Mouse (Mus musculus): Measurements from ENCODE around the gene Kantr. TPM values are rescaled to one million over a fixed set of nuclear protein-coding genes. Genes with fewer than 3 reads are reported as not detected.
"Not testable (repeated sequence)": the region's sequence is repeated elsewhere in the genome, so short reads cannot be mapped to it uniquely, and the experiment has no call there.

Gene Kantr
- polyA plus RNA-seq, 1 experiment from 2014 or later, result 15.4 TPM

- ATAC-seq (ENCODE audit: low read depth) (no peak), DNase-seq (ENCODE audit: low spot score) (no peak)
- H3K9me3 ChIP-seq (ENCODE audit: control insufficient read depth, low read length), result no peaks in the 10 kb centered on the region
- H3K27me3 ChIP-seq (replicated peaks; ENCODE audit: control insufficient read depth, insufficient read depth, low read length), result peaks cover 4% of the 10 kb centered on the region; the same call in 1 of the 2 replicates
- WGBS, result 87% methylated on average over 4 of the region's 4 CpGs
- no peak overlapping the region for H3K4me2 ChIP-seq (ENCODE audit: low read depth, low read length)
- 0 out of 2 replicates have a peak, but pooled peaks cover 6% of the 10 kb centered on the region for H3K36me3 ChIP-seq (ENCODE audit: control insufficient read depth, insufficient read depth, low read length)
- no peak overlapping the region for H3K4me3 ChIP-seq (ENCODE audit: low read depth, low read length)
- H3K9ac ChIP-seq (ENCODE audit: low read depth, low read length), result no peak overlapping the region
- no peaks in the 10 kb centered on the region for H3K4me1 ChIP-seq (ENCODE audit: control insufficient read depth, insufficient read depth, low read length)
- no peak overlapping the region for H3K27ac ChIP-seq (replicated peaks; ENCODE audit: low read depth, low read length)
Observed at GRCm38 (mm10) chrX:152320535-152320934, 6.8 kb downstream of the Kantr start.

GRCm38 (mm10) chrX:152307942-152308341 is 19.4 kb downstream of the Kantr start:
- Histone ChIP-seq H3K27me3 (replicated peaks; ENCODE audit: control insufficient read depth, insufficient read depth, low read length) (no peaks in the 10 kb centered on the region), H3K9me3 (ENCODE audit: control insufficient read depth, low read length) (no peaks in the 10 kb centered on the region), H3K9ac (ENCODE audit: low read depth, low read length) (no peak overlapping the region), H3K4me2 (ENCODE audit: low read depth, low read length) (no peak overlapping the region), H3K27ac (replicated peaks; ENCODE audit: low read depth, low read length) (no peak overlapping the region), H3K4me3 (ENCODE audit: low read depth, low read length) (no peak overlapping the region), H3K4me1 (ENCODE audit: control insufficient read depth, insufficient read depth, low read length) (no peaks in the 10 kb centered on the region), H3K36me3 (ENCODE audit: control insufficient read depth, insufficient read depth, low read length) (no peaks in the 10 kb centered on the region)
- ATAC-seq (ENCODE audit: low read depth) (no peak), DNase-seq (ENCODE audit: low spot score) (peak; percentile 25)
- 66% methylated on average over 2 of the region's 2 CpGs for WGBS

- Histone ChIP-seq H3K9ac (ENCODE audit: low read depth, low read length) (no peak overlapping the region), H3K4me1 (ENCODE audit: control insufficient read depth, insufficient read depth, low read length) (no peaks in the 10 kb centered on the region), H3K27me3 (replicated peaks; ENCODE audit: control insufficient read depth, insufficient read depth, low read length) (no peaks in the 10 kb centered on the region), H3K4me3 (ENCODE audit: low read depth, low read length) (no peak overlapping the region), H3K4me2 (ENCODE audit: low read depth, low read length) (no peak overlapping the region), H3K27ac (replicated peaks; ENCODE audit: low read depth, low read length) (no peak overlapping the region), H3K9me3 (ENCODE audit: control insufficient read depth, low read length) (no peaks in the 10 kb centered on the region), H3K36me3 (ENCODE audit: control insufficient read depth, insufficient read depth, low read length) (no peaks in the 10 kb centered on the region)
- DNase-seq (ENCODE audit: low spot score) (no peak), ATAC-seq (ENCODE audit: low read depth) (no peak)
Observed at GRCm38 (mm10) chrX:152307371-152307770, 19.9 kb downstream of the Kantr start.

DNA sequence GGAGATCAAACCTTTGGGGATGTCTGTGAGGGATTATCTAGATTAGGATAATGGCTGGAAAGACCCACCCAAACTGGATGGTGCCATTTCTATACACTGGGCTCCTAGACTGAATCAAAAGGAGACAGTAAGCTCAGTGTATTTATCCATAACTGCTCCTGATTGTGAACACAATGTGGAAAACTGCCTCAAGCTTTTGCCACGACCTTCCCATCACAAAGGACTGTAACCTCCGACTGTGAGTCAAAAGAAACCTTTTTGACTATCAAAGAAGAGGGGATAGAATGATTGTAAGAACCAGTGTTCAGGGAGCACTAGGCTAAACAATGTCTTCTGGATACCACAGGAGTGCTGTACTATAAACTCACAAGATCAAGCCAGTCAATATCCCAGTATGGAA is 21.1 kb downstream of the Kantr start:
- H3K4me1 ChIP-seq (ENCODE audit: control insufficient read depth, insufficient read depth, low read length), result no peaks in the 10 kb centered on the region
- H3K27ac ChIP-seq (replicated peaks; ENCODE audit: low read depth, low read length), result no peak overlapping the region
- ATAC-seq (ENCODE audit: low read depth) (no peak), DNase-seq (ENCODE audit: low spot score) (no peak)
- no peak overlapping the region for H3K4me2 ChIP-seq (ENCODE audit: low read depth, low read length)
- H3K36me3 ChIP-seq (ENCODE audit: control insufficient read depth, insufficient read depth, low read length), result no peaks in the 10 kb centered on the region
- H3K27me3 ChIP-seq (replicated peaks; ENCODE audit: control insufficient read depth, insufficient read depth, low read length), result no peaks in the 10 kb centered on the region
- no peak overlapping the region for H3K9ac ChIP-seq (ENCODE audit: low read depth, low read length)
- H3K4me3 ChIP-seq (ENCODE audit: low read depth, low read length), result no peak overlapping the region
- no peaks in the 10 kb centered on the region for H3K9me3 ChIP-seq (ENCODE audit: control insufficient read depth, low read length)
- WGBS, result 70% methylated on average over 2 of the region's 2 CpGs

- not testable (repeated sequence) for H3K27me3 ChIP-seq (replicated peaks; ENCODE audit: control insufficient read depth, insufficient read depth, low read length); ATAC-seq (ENCODE audit: low read depth); H3K27ac ChIP-seq (replicated peaks; ENCODE audit: low read depth, low read length); DNase-seq (ENCODE audit: low spot score); H3K4me3 ChIP-seq (ENCODE audit: low read depth, low read length); H3K36me3 ChIP-seq (ENCODE audit: control insufficient read depth, insufficient read depth, low read length); H3K9ac ChIP-seq (ENCODE audit: low read depth, low read length); H3K9me3 ChIP-seq (ENCODE audit: control insufficient read depth, low read length); H3K4me2 ChIP-seq (ENCODE audit: low read depth, low read length); H3K4me1 ChIP-seq (ENCODE audit: control insufficient read depth, insufficient read depth, low read length)
- 65% methylated on average over 1 of the region's 1 CpGs for WGBS
Observed at GRCm38 (mm10) chrX:152287026-152287425, 40.3 kb downstream of the Kantr start.

DNA sequence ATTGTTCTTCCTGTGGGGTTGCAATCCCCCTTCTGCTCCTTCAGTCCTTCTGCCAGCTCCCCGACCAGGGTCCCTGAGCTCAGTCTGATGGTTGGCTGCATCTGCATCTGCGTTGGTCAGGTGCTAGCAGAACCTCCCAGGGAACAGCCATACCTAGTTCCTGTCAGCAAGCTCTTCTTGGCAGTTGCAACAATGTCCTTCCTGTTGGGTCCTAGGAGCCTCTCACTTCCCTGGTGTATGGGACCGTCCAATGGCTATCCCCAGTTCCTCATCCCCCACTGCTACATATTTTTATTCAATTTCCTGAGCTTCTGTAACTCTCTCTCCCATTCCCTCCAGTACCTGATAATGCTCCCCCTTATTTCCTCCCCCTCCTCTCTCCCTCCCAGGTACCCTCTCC is 42.5 kb downstream of the Kantr start:
- 80% methylated on average over 3 of the region's 3 CpGs for WGBS
- H3K4me2 ChIP-seq (ENCODE audit: low read depth, low read length), result no peak overlapping the region
- no peak overlapping the region for H3K27ac ChIP-seq (replicated peaks; ENCODE audit: low read depth, low read length)
- H3K4me1 ChIP-seq (ENCODE audit: control insufficient read depth, insufficient read depth, low read length), result no peaks in the 10 kb centered on the region
- no peaks in the 10 kb centered on the region for H3K9me3 ChIP-seq (ENCODE audit: control insufficient read depth, low read length)
- no peak for ATAC-seq (ENCODE audit: low read depth)
- no peak overlapping the region for H3K9ac ChIP-seq (ENCODE audit: low read depth, low read length)
- no peaks in the 10 kb centered on the region for H3K36me3 ChIP-seq (ENCODE audit: control insufficient read depth, insufficient read depth, low read length)
- no peak overlapping the region for H3K4me3 ChIP-seq (ENCODE audit: low read depth, low read length)
- DNase-seq (ENCODE audit: low spot score), result no peak
- no peaks in the 10 kb centered on the region for H3K27me3 ChIP-seq (replicated peaks; ENCODE audit: control insufficient read depth, insufficient read depth, low read length)

- H3K4me2 ChIP-seq (ENCODE audit: low read depth, low read length), result no peak overlapping the region
- H3K27ac ChIP-seq (replicated peaks; ENCODE audit: low read depth, low read length), result no peak overlapping the region
- H3K27me3 ChIP-seq (replicated peaks; ENCODE audit: control insufficient read depth, insufficient read depth, low read length), result no peaks in the 10 kb centered on the region
- no peak for DNase-seq (ENCODE audit: low spot score)
- H3K9me3 ChIP-seq (ENCODE audit: control insufficient read depth, low read length), result no peaks in the 10 kb centered on the region
- no peak overlapping the region for H3K4me3 ChIP-seq (ENCODE audit: low read depth, low read length)
- H3K9ac ChIP-seq (ENCODE audit: low read depth, low read length), result no peak overlapping the region
- no peak for ATAC-seq (ENCODE audit: low read depth)
- peaks cover 18% of the 10 kb centered on the region for H3K36me3 ChIP-seq (ENCODE audit: control insufficient read depth, insufficient read depth, low read length)
- WGBS, result 90% methylated on average over 6 of the region's 6 CpGs
- no peaks in the 10 kb centered on the region for H3K4me1 ChIP-seq (ENCODE audit: control insufficient read depth, insufficient read depth, low read length)
Observed at GRCm38 (mm10) chrX:152279384-152279783, 47.9 kb downstream of the Kantr start.

DNA sequence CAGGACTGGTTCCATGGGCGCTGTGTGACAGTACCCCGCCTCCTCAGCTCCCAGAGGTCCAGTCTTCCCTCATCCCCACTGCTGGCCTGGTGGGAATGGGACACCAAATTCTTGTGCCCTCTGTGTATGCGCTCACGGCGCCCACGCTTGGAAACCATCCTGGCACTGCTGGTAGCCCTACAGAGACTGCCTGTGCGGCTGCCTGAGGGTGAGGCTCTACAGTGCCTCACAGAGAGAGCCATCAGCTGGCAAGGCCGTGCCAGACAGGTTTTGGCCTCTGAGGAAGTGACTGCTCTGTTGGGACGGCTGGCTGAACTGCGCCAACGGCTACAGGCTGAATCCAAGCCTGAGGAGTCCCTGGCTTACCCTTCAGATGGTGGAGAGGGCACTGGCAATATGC is 56.1 kb downstream of the Kantr start:
- Histone ChIP-seq H3K36me3 (ENCODE audit: control insufficient read depth, insufficient read depth, low read length) (peaks cover 94% of the 10 kb centered on the region), H3K4me3 (ENCODE audit: low read depth, low read length) (no peak overlapping the region), H3K27ac (replicated peaks; ENCODE audit: low read depth, low read length) (no peak overlapping the region)

More for the DNA sequence above, 56.1 kb downstream of the Kantr start:
- no peak for DNase-seq (ENCODE audit: low spot score)
- Histone ChIP-seq H3K9ac (ENCODE audit: low read depth, low read length) (no peak overlapping the region), H3K4me1 (ENCODE audit: control insufficient read depth, insufficient read depth, low read length) (no peaks in the 10 kb centered on the region), H3K27me3 (replicated peaks; ENCODE audit: control insufficient read depth, insufficient read depth, low read length) (no peaks in the 10 kb centered on the region), H3K9me3 (ENCODE audit: control insufficient read depth, low read length) (no peaks in the 10 kb centered on the region), H3K4me2 (ENCODE audit: low read depth, low read length) (no peak overlapping the region)
- ATAC-seq (ENCODE audit: low read depth), result no peak
- WGBS, result 93% methylated on average over 9 of the region's 11 CpGs

Measured in embryonic facial prominence, embryonic 14.5 days (tissue).